Mouse (Mus musculus): ENCODE measurements around the gene Gcsam.

Gene Gcsam

GRCm38 (mm10) chr16:45651497-45651896, 41.3 kb downstream of the Gcsam start:
- DNase-seq (ENCODE audit: low spot score): no peak

- DNase-seq (ENCODE audit: low spot score): no peak
Measured at GRCm38 (mm10) chr16:45653009-45653933, 43.1 kb downstream of the Gcsam start.

DNA sequence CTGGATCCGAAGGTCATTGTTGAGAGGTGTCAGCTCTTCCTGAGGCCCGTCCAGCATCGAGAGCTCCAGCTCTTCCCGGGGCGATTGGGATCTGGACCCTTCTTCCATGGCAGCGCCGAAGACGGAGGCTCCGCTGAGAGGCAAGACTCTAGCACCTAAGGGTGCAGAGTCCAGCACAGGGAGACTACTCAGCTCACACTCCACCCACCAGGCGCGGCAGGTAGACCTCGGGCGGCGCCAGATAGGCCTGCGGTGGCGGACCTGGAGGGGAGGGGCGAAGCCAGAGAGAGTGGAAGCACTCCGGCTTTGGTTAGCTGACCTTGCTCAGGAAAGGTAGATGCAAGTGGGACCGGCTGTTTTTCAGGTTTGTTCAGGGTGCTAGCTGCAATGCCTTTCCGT, 43.8 kb downstream of the Gcsam start, which contains the start of gene BC016579:
Gene BC016579, minus strand, starts transcription at position 135 of the 399 bp plus-strand sequence.
- peak; percentile 16 for DNase-seq (ENCODE audit: low spot score)

DNA sequence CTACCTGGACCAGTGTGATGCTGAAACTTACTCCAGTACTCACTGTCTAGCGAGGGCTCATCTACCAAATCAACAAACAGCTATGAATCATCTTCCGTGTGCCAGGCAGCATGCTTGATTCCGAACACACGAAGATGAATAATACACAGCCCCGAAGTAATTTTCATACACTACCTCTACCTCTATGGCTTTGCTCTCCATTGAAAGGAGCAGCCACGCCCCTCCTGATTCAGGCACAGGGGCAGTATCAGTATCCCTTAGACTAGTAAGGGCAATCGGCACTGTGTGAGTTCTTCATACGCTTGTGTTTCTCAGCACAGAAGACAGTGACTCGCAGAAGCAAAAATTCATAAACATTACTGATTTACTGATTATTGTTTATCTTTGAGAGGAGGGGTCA, 44.3 kb downstream of the Gcsam start:
- DNase-seq (ENCODE audit: low spot score): no peak

DNA sequence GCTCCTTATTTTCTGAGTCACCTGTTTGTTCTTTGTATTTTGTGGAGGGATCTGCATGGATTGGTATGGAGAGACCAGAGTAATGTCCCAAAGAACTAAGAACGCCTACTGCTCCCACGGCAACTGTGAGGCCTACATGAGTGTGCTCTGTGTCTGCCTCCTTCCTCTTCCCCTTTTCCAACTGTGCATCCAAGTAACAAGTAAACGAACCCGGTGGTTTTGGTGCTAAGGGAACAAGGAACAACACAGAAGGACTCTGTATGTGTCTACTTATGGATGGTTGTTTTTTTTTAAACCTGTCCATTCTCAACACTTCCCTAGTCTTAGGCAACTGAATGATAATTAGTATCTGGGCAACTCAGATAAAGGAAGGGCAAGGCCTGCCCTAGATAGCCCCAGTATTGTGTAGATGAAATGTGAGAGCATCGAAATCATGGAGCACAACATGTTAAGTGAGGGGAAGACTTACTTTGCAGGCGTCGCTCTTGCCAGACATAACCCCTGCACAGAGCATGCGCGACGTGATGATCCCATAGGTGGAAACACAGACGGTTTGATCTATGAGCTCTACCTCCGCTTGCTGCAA, 47.5 kb downstream of the Gcsam start:
- DNase-seq (ENCODE audit: low spot score): no peak

DNA sequence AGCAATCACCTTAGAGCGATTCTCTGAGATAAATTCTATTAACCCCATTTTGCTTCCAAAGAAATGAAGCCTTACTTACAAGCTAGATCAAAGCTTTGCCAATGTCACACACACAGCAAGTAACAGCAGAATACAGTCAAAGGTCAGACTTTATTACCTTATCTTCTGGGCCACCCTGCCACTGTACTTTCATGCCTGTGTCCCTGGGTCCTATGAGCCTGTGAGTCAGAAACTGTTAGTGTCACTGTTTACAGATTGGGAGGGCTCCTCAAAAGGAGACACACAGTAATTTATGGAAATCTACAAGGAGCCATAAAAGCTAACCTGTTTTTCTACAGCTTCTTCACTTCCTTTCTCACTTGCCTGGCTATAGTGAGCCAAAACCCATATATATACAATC, 48.1 kb downstream of the Gcsam start:
- DNase-seq (ENCODE audit: low spot score): no peak

DNA sequence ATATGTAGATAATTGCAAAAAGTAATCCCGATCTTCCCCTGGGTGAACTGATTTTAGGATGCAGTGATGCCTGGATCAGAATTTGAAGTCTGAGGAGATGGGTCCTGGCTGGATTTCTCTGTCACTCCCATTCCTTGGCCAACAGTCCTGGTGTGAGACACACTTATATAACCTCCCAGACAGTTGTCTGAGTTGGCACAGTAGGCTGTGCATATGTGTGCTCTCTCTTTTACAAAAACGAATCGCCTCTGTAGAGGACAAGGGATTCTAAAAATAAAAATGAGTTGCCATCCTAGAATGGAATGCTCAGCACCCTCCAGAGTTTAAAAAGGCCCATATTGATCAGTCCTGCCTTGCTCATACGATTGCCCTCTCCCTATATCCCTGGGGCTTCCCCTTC, 49.4 kb downstream of the Gcsam start:
- DNase-seq (ENCODE audit: low spot score): no peak

DNA sequence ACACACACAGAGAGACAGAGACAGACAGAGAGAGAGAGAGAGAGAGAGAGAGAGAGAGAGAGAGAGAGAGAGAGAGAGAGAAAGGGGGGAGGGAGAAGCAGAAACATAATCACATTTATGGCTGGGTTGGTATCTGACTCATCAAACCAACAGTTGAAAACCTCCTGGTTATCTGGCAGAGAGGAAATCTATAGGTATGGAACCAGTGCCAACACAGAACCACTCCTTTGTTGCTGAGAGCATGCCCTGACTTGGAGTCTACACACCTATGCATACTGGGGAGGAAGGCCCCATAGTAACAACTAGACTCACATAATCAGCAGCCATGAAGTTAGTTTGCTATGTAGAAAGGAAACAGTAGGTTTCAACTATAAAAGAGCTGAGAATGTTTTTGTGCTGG, 52.2 kb downstream of the Gcsam start:
- no peak for DNase-seq (ENCODE audit: low spot score)

DNA sequence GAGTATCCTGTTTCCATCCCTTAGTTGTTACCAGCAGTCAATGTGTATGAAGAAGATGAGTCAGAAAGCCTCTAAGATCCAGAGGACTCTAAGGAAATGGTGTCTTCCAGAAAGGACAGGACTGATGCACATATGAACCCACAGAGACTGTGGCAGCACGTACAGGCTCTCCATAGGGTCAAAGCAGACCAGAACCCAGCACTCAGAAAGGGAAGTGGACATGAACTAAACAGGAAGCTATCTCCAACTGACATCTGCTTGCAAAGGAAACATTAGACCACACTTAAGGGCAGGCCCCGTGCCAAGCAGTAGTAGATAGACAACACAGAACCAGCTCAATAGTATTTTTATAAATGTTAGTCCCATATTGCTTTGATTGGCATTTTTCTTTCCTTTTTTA, 56.0 kb downstream of the Gcsam start:
- no peak for DNase-seq (ENCODE audit: low spot score)

- DNase-seq (ENCODE audit: low spot score): no peak
Measured at GRCm38 (mm10) chr16:45668178-45668577, 58.0 kb downstream of the Gcsam start.

- DNase-seq (ENCODE audit: low spot score): no peak
Measured at GRCm38 (mm10) chr16:45670005-45670404, 59.8 kb downstream of the Gcsam start.

All from ovary, postnatal 36 days (tissue).